Mouse (Mus musculus): ENCODE data around the gene Rag1. TPM values are rescaled to one million over a fixed set of nuclear protein-coding genes. Genes with fewer than 3 reads are reported as not detected.

Gene Rag1
- polyA plus RNA-seq (2015; fragmentation: Nextera tagmentation; extraction: Ambion mirVana): 0.17 and 0.19 TPM in 2 replicates

DNA sequence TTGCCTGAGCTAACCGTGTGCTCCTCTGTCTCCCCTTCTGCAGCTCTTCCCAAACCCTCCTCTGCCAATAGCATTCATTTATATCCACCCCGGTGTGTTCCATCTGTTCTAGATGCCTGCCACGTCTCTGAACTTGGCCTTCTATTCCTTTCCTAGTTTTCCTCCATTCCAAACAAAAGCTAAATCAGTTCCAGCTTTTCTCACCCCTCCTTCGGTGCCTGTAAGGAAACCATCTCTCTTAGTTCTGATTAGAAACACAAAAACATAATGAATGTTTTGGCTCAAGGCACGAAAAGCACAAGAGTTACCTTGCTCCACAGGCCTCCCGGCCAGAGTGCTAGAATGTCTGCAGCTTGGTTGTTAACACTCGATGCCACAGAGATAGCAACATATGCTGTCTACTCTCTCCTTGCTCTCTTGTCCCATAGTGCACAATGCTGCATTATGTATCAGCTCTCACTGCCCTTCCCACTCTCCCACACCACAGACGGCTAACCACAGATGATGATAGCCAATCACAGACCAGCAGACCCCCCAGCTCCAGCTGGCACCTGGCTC lies at the start of gene Rag1, which contains the start of gene B230118H07Rik:
Gene Rag1 (minus strand): TSS at position 388 of the 558 bp plus-strand sequence.
Gene B230118H07Rik (minus strand): TSS at position 419 of the 558 bp plus-strand sequence.
- peak within 1 kb of the TSS; percentile 48; the same call in 1 of the 2 replicates for H3K27ac ChIP-seq
- ATAC-seq (ENCODE audit: low FRiP score, low read depth): peak; percentile 46; the same call in 1 of the 2 replicates

DNA sequence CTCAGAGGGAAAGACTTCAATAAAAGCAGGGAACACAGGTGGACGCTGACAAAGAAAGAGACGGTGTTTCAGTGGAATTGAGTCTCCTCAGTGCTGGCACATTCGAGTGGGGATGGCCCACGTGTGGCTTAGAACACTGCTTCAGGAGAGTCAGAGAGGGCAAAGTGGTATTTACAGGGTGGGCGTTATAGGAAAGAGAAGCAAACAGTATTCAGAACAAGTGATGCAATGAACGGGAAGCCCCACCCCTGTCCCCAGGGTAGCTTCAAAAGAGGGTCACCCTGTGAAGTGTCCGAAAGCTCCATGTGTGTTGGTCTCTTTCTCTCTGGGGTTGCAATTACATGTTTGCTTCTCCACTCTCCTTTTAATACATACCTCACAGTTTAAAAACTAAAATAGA lies 46.3 kb upstream of the Rag1 start:
- H3K36me3 ChIP-seq: peaks cover 57% of the 10 kb centered on the region
- H3K27me3 ChIP-seq: no peaks in the 10 kb centered on the region
- no peak overlapping the region for H3K4me3 ChIP-seq
- H3K9me3 ChIP-seq: no peaks in the 10 kb centered on the region
- no peaks in the 10 kb centered on the region for H3K4me1 ChIP-seq
- H3K27ac ChIP-seq: no peak overlapping the region
- H3K9ac ChIP-seq: no peak overlapping the region
- H3K4me2 ChIP-seq (replicated peaks): no peak overlapping the region
- 88% methylated on average over 7 of the region's 7 CpGs for WGBS
- no peak for ATAC-seq (ENCODE audit: low FRiP score, low read depth)

More for the DNA sequence above, at the start of gene Rag1, which contains the start of gene B230118H07Rik:
- 14% methylated on average over 8 of the region's 8 CpGs for WGBS
- H3K27me3 ChIP-seq: no peaks in the 10 kb centered on the region
- H3K4me2 ChIP-seq (replicated peaks): peak within 1 kb of the TSS; percentile 34
- H3K9me3 ChIP-seq: no peaks in the 10 kb centered on the region
- H3K4me3 ChIP-seq: no peak within 1 kb of the TSS
- H3K36me3 ChIP-seq: no peaks in the 10 kb centered on the region
- no peak within 1 kb of the TSS for H3K9ac ChIP-seq
- H3K4me1 ChIP-seq: peaks cover 25% of the 10 kb centered on the region

DNA sequence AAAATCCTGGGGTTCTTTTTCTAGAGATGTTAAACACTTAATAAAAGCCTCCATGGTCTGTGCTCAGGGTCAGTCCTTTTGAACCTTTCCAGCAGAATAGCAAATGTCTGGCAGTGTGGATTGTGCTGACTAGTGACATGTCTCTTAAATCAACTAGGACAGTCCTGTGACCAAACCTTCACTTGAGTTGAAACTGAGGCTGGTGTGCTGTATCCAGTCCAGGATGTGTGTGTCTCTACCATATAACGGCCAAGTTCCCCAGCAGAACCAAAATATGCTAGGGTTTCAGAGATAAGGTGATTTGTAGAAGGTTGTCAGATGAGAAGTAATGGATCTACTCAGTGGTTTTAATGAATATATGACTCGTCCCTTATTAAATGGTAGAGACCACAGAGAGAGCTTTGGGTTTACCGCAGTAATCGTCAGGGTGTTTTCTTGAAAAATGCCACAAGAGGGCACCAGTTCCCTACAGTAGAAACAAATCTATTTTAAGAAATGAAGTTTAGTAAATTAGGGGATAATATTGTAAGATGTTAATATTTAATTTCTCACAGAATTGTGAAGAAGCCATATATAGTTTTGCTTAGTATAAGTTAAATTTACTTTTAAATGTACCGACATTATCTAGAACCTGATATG lies 44.4 kb upstream of the Rag1 start:
- H3K27ac ChIP-seq: no peak overlapping the region
- no peaks in the 10 kb centered on the region for H3K9me3 ChIP-seq
- H3K4me1 ChIP-seq: no peaks in the 10 kb centered on the region
- H3K4me2 ChIP-seq (replicated peaks): no peak overlapping the region
- no peak overlapping the region for H3K9ac ChIP-seq
- H3K27me3 ChIP-seq: no peaks in the 10 kb centered on the region
- no peak for ATAC-seq (ENCODE audit: low FRiP score, low read depth)
- no peak overlapping the region for H3K4me3 ChIP-seq
- peaks cover 68% of the 10 kb centered on the region for H3K36me3 ChIP-seq
- 62% methylated on average over 5 of the region's 5 CpGs for WGBS

DNA sequence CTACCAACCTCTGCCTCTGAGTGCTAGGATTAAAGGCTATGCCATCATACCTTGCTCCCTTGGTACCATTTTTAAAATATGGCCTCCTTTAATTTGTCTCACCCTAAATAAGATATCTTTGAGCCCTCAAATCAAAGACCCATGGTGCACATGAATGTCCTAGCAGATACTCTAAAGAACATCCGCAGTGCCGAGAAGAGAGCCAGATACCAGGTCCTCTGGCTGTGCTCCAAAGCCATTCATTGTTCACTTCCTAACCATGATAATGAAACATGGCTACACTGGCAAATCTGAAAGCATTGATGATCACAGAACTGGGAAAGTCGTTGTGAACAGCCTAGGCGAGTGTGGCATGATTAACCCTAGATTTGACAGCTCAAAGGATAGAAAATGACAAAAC lies 43.7 kb upstream of the Rag1 start:
- Histone ChIP-seq H3K27me3 (no peaks in the 10 kb centered on the region), H3K4me2 (replicated peaks) (no peak overlapping the region), H3K9ac (no peak overlapping the region), H3K9me3 (no peaks in the 10 kb centered on the region), H3K36me3 (peaks cover 66% of the 10 kb centered on the region), H3K27ac (no peak overlapping the region), H3K4me3 (no peak overlapping the region), H3K4me1 (no peaks in the 10 kb centered on the region)
- no peak for ATAC-seq (ENCODE audit: low FRiP score, low read depth)
- 74% methylated on average over 4 of the region's 4 CpGs for WGBS

DNA sequence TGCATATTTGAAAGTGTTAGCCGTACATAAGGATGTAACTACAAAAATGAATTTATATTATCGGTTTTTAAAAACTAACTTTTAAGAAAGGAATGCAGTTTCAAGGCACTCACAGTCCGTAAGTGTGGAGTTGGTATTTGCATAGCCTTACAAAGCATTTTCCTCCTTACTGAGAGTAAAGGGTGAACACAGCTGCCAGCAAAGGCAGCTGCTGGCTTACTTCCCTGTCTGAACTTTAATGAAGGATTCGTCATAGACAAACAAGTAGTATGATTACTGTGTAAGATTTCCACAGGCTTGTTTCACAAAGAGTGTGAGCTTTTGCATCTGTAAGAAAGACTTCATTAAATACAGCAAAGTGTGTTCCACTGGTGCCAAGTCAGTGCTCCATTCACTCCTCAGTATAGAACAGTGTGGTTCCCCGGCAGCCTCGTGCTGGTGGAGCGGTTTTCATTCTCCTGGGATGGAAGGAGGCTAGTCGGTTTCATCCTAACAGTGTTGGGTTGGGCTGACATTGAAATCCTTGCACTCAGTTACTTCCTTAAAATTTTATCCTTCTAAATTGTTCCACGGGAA lies 41.0 kb upstream of the Rag1 start:
- H3K4me2 ChIP-seq (replicated peaks): no peak overlapping the region
- H3K4me1 ChIP-seq: no peaks in the 10 kb centered on the region
- no peak overlapping the region for H3K27ac ChIP-seq
- H3K9ac ChIP-seq: no peak overlapping the region
- no peak for ATAC-seq (ENCODE audit: low FRiP score, low read depth)
- H3K9me3 ChIP-seq: no peaks in the 10 kb centered on the region
- WGBS: 92% methylated on average over 9 of the region's 9 CpGs
- no peaks in the 10 kb centered on the region for H3K27me3 ChIP-seq
- H3K36me3 ChIP-seq: peaks cover 66% of the 10 kb centered on the region
- no peak overlapping the region for H3K4me3 ChIP-seq

DNA sequence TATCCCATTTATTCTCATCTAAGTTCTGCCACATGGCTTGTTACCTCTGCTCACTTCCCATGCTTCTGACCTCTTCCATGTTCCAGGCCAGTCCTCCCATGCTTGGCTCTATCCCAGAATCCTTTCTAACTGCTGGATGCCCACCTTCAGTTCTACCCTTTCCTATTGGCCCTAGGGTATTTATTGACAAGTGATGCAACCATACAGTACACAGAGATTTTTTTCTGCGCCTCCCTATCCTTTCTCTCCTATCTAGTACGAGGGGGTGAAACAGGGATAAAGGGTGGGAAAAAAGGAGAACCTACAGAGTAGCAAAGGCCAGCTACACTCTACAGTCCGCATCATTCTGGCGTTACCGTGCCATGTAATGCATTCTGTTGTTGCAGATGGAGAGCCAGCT lies 38.7 kb upstream of the Rag1 start:
- peaks cover 64% of the 10 kb centered on the region for H3K36me3 ChIP-seq
- no peaks in the 10 kb centered on the region for H3K27me3 ChIP-seq
- H3K9me3 ChIP-seq: no peaks in the 10 kb centered on the region
- H3K9ac ChIP-seq: no peak overlapping the region
- H3K4me3 ChIP-seq: no peak overlapping the region
- H3K4me1 ChIP-seq: no peaks in the 10 kb centered on the region
- ATAC-seq (ENCODE audit: low FRiP score, low read depth): no peak
- no peak overlapping the region for H3K27ac ChIP-seq
- WGBS: 92% methylated on average over 5 of the region's 5 CpGs
- H3K4me2 ChIP-seq (replicated peaks): no peak overlapping the region

DNA sequence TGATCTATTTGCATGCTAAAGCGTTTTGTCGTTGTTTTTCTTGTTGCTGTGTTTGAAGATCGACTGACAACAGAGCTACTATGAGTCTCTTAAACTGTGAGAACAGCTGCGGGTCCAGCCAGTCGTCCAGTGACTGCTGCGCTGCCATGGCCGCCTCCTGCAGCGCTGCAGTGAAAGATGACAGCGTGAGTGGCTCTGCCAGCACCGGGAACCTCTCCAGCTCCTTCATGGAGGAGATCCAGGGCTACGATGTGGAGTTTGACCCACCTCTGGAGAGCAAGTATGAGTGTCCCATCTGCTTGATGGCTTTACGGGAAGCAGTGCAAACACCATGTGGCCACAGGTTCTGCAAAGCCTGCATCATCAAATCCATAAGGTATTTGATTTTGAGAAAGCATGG lies 35.1 kb upstream of the Rag1 start:
- Histone ChIP-seq H3K9me3 (no peaks in the 10 kb centered on the region), H3K4me1 (peaks cover 7% of the 10 kb centered on the region), H3K36me3 (peaks cover 43% of the 10 kb centered on the region), H3K4me2 (replicated peaks) (no peak overlapping the region), H3K4me3 (no peak overlapping the region), H3K27me3 (no peaks in the 10 kb centered on the region), H3K27ac (no peak overlapping the region), H3K9ac (no peak overlapping the region)
- 89% methylated on average over 12 of the region's 12 CpGs for WGBS
- no peak for ATAC-seq (ENCODE audit: low FRiP score, low read depth)

DNA sequence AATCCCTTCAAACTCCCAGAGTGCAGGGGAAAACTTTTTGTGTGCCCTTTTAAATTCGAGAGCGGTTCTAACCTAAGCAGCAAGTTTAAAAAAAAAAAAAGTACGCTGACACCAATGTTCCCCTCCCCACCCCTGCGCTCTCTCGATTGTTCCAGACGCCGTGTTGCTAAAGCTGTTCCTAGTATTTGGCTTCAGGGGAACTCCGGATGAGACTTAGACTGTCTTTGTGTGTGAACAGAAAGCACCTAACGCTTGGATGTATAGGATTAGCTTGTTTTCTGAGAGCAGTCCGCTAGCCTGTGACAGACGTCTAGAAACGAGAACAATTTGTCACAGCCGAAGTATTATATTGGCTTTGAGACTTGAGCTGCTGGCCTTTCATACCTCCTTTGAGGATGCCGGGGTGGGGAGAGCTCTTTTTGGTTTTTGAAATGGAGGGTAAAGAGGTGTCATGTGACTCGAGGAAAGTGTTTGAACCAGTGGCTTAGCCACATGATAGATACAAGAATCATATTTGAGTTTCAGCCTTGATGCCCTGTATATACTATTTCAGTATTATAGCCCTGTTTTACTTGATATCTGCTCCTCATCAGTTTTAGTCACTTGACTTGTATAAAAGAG lies 30.0 kb upstream of the Rag1 start:
- peaks cover 7% of the 10 kb centered on the region for H3K27me3 ChIP-seq
- H3K4me3 ChIP-seq: peak overlapping the region; percentile 99
- 4% methylated on average over 15 of the region's 15 CpGs for WGBS
- ATAC-seq (ENCODE audit: low FRiP score, low read depth): no peak
- no peaks in the 10 kb centered on the region for H3K9me3 ChIP-seq
- H3K4me1 ChIP-seq: peaks cover 11% of the 10 kb centered on the region
- peak overlapping the region; percentile 94 for H3K9ac ChIP-seq
- peak overlapping the region; percentile 87 for H3K4me2 ChIP-seq (replicated peaks)
- no peak overlapping the region for H3K27ac ChIP-seq
- peaks cover under 1% of the 10 kb centered on the region; the same call in 1 of the 2 replicates for H3K36me3 ChIP-seq

DNA sequence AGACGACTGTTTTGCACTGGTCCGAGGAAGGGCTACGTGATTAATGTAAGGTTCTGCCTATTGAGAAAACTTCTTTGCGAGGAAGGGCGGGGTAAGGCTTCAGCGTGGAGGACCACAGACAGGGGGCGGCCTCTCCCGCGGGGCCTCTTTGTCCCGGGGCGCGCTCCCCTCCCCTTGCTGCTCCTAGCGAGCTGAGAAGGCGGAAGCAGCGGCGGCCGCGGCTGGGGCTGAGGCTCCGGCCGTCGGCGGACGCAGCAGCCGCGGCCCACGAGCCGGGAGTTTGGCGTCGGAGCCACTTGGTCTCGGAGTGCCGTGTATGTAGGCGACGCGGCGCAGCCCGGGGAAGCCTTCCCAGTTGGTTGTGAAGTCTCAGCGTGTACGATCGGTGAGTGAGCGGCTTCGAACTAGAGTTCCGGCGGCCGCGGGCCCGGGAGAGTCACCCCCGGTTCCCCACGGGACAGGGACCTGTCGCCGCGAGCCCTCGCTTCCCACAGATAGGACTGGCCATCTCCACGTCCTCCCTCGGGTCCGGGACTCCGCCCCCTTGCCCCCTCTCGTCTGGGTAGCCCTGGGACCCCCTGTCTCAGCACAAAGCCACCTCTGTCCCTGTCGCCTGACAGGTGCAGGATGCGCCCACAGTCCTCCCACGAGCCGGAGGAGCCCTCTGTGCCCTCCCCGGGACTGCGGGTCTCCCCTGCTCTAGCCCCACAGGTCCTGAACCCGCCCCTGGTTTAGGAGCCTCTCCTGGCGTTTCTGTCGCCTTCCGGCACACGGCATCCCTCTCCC lies 29.1 kb upstream of the Rag1 start, which contains the start of gene Traf6:
Gene Traf6 (plus strand): TSS at position 194 of the 786 bp plus-strand sequence.
- Histone ChIP-seq H3K27ac (no peak within 1 kb of the TSS), H3K4me2 (replicated peaks) (peak within 1 kb of the TSS; percentile 87), H3K4me1 (peaks cover 11% of the 10 kb centered on the region), H3K4me3 (peak within 1 kb of the TSS; percentile 99), H3K9ac (peak within 1 kb of the TSS; percentile 94), H3K27me3 (peaks cover 7% of the 10 kb centered on the region), H3K36me3 (no peaks in the 10 kb centered on the region; the same call in 1 of the 2 replicates), H3K9me3 (no peaks in the 10 kb centered on the region)
- peak; percentile 91 for ATAC-seq (ENCODE audit: low FRiP score, low read depth)
- under 1% methylated on average over 68 of the region's 68 CpGs for WGBS

DNA sequence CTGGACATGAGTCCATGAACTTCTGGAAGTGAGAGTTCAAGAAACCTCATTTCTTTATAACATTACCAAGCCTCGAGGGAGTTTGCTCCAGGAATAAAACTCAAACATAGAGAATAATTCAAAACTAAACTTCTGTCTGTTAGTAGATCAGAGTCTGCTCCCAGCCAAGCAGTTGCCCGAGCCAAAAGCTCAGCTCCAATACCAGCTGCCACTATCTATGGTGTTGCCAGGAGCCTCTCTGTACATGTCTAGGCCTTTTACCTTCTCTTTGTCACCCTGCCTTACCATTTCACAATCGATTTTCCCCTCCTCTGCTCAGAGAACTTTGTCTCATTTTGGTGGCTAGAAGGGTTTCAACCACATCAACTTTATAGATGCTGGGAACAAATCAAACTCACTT lies 24.2 kb upstream of the Rag1 start:
- H3K4me1 ChIP-seq: no peaks in the 10 kb centered on the region
- H3K27me3 ChIP-seq: peaks cover 7% of the 10 kb centered on the region
- no peaks in the 10 kb centered on the region for H3K36me3 ChIP-seq
- H3K27ac ChIP-seq: no peak overlapping the region
- no peaks in the 10 kb centered on the region for H3K9me3 ChIP-seq
- ATAC-seq (ENCODE audit: low FRiP score, low read depth): no peak
- no peak overlapping the region for H3K4me3 ChIP-seq
- 76% methylated on average over 3 of the region's 3 CpGs for WGBS
- no peak overlapping the region for H3K4me2 ChIP-seq (replicated peaks)
- no peak overlapping the region for H3K9ac ChIP-seq

DNA sequence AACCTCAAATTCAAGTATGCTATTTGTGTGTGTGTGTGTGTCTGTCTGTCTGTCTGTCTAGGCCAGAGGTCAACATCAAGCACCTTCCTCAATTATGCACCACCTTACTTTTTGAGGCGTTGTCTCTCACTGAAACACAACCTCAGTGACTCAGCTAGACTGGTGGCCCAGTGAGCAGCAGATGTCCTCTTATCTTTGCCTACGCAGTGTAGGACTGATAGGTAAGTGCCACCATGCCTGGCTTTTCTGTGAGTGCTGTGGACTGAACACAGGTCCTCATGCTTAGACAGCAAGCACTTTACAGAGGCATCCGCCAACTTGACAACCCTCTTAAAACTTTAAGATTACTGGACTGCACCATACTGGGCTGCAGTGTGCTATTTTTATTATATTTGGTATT lies 19.4 kb upstream of the Rag1 start:
- WGBS: 84% methylated on average over 3 of the region's 3 CpGs
- no peaks in the 10 kb centered on the region for H3K27me3 ChIP-seq
- no peak overlapping the region for H3K27ac ChIP-seq
- H3K9me3 ChIP-seq: no peaks in the 10 kb centered on the region
- no peaks in the 10 kb centered on the region for H3K4me1 ChIP-seq
- H3K36me3 ChIP-seq: no peaks in the 10 kb centered on the region
- H3K9ac ChIP-seq: no peak overlapping the region
- ATAC-seq (ENCODE audit: low FRiP score, low read depth): no peak
- H3K4me2 ChIP-seq (replicated peaks): no peak overlapping the region
- H3K4me3 ChIP-seq: no peak overlapping the region
